Mouse (Mus musculus) lung, adult 2 months (tissue): ENCODE measurements around the gene Crhbp. TPM values are rescaled to one million over a fixed set of nuclear protein-coding genes. Genes with fewer than 3 reads are reported as not detected.

Source experiments
- DNase-seq: peaks from one replicate; pipeline ENCODE4 v3.0.0; 2022
- H3K4me1 ChIP-seq: fragments of 200-500 bp; 2 replicates; pipeline ENCODE4 v1.6.1; 2011; ENCODE audit warnings: low read length; ENCODE audit not compliant: control insufficient read depth, insufficient read depth
- H3K4me3 ChIP-seq: fragments of 200-500 bp; replicated peaks from 2 replicates; pipeline ENCODE3; 2011; ENCODE audit warnings: low read depth, mild to moderate bottlenecking, control low read depth, low read length; ENCODE audit errors: extremely low read depth
- CTCF ChIP-seq: fragments of 200-500 bp; IDR thresholded peaks from 2 replicates; pipeline ENCODE4 v1.5.1; 2011; ENCODE audit warnings: mild to moderate bottlenecking, low read length, control low read depth; ENCODE audit not compliant: insufficient read depth
- POLR2A ChIP-seq: fragments of 200-500 bp; IDR thresholded peaks from 2 replicates; pipeline ENCODE4 v1.6.1; 2011; ENCODE audit warnings: low read depth, mild to moderate bottlenecking, control low read depth, low read length, borderline replicate concordance; ENCODE audit errors: extremely low read depth
- WGBS: fragments of 180-500 bp; shearing (Covaris S2); methylation state at CpG from one replicate; pipeline ENCODE4 v1.1.7; 2018; 5-methylcytosine and 5-hydroxymethylcytosine counted together
- polyA plus RNA-seq: library from polyadenylated mRNA; depleted of rRNA; stranded (reverse); fragments of >200 nt; gene quantifications from 2 replicates; pipeline ENCODE4 v1.2.3, GENCODE M21; 2012; rRNA removed

Gene Crhbp
- polyA plus RNA-seq, 1 experiment = not detected

DNA sequence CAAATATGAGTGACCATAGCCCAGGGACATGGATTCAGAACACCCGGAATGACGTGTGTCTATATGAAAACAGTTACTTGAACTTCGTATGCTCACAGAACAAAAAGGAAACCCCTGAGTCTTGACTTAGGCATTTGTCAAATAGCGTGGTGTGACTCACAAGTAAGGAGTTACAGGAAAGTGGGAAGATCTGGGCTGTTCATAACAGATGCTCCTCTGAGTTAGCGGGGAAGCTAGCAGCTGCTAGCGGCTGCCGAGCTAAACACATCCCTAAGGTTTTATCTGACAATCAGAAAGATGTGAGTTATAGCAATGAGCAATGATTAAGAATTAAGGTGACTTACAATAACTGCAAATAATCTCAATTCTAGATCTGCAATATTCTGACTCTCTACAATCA lies 19.8 kb downstream of the Crhbp start:
- TF ChIP-seq POLR2A = no peak
- TF ChIP-seq CTCF = no peak
- Histone ChIP-seq H3K4me3 (no peak overlapping the region), H3K4me1 (no peaks in the 10 kb centered on the region)
- DNase-seq = no peak
- 62% methylated on average over 7 of the region's 7 CpGs for WGBS

GRCm38 (mm10) chr13:95419204-95419749 lies 25.4 kb downstream of the Crhbp start:
- no peaks in the 10 kb centered on the region for H3K4me1 ChIP-seq
- no peak for TF ChIP-seq POLR2A
- TF ChIP-seq CTCF = no peak
- WGBS = 24% methylated on average over 8 of the region's 8 CpGs
- H3K4me3 ChIP-seq = no peak overlapping the region
- DNase-seq = no peak

GRCm38 (mm10) chr13:95418575-95419203 lies 26.0 kb downstream of the Crhbp start:
- Histone ChIP-seq H3K4me1 (no peaks in the 10 kb centered on the region), H3K4me3 (no peak overlapping the region)
- TF ChIP-seq CTCF (no peak), POLR2A (no peak)
- DNase-seq = no peak
- 37% methylated on average over 6 of the region's 6 CpGs for WGBS

DNA sequence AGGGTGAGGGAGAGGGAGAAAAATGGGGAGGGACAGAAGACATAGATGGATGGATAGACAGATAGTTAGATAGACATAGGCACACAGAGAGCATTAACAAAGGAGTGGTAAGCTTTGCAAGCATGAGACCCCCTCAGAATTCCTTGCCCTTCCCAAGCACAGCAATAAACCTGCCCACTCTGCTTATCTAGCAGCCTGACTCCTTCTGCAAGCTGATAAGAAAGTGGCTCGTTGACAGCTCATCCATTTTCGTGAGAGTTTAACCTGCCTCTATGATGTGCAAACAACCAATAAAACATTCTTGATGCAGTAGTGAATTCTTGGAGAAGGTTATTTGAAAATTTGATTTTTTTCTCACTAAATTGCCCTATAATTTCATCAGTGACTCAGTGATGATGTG lies 32.5 kb downstream of the Crhbp start:
- Histone ChIP-seq H3K4me1 (no peaks in the 10 kb centered on the region), H3K4me3 (no peak overlapping the region)
- TF ChIP-seq POLR2A (no peak), CTCF (no peak)
- 20% methylated on average over 2 of the region's 2 CpGs for WGBS
- no peak for DNase-seq

DNA sequence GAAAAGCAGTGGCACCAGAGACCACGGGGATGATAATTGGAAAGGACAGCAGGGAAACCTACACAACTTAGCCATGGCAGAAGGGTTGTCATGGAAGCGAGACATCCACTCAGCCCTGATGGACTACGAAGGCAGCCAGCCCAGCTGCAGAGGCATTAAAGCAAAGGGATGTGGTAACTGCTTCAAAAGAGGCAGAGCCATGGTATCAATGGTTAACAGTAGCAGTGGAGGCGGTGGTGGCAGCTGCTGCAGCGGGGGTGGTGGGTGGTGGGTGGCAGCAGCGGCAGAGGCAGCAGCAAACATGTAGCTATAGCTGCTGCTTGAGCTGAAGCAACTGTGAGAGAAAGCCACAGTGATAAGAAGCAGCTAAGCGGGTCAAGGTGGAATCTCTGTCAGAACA lies 51.5 kb downstream of the Crhbp start:
- 83% methylated on average over 7 of the region's 7 CpGs for WGBS
- TF ChIP-seq CTCF = no peak
- no peak for TF ChIP-seq POLR2A

GRCm38 (mm10) chr13:95389866-95390865 lies 54.6 kb downstream of the Crhbp start:
- peak; percentile 63 for DNase-seq
- whole genome bisulfite sequencing = 30% methylated on average over 24 of the region's 24 CpGs
- Histone ChIP-seq H3K4me3 (no peak overlapping the region), H3K4me1 (no peaks in the 10 kb centered on the region)
- TF ChIP-seq POLR2A (no peak), CTCF (peak; percentile 88)

More for the DNA sequence above, 51.5 kb downstream of the Crhbp start:
- H3K4me3 ChIP-seq = no peak overlapping the region
- no peak for DNase-seq
- H3K4me1 ChIP-seq = no peaks in the 10 kb centered on the region

- TF ChIP-seq CTCF (no peak), POLR2A (no peak)
- no peak for DNase-seq
- WGBS = 83% methylated on average over 5 of the region's 5 CpGs
- Histone ChIP-seq H3K4me1 (no peaks in the 10 kb centered on the region), H3K4me3 (no peak overlapping the region)
Observed at GRCm38 (mm10) chr13:95388226-95388625, 56.5 kb downstream of the Crhbp start.

DNA sequence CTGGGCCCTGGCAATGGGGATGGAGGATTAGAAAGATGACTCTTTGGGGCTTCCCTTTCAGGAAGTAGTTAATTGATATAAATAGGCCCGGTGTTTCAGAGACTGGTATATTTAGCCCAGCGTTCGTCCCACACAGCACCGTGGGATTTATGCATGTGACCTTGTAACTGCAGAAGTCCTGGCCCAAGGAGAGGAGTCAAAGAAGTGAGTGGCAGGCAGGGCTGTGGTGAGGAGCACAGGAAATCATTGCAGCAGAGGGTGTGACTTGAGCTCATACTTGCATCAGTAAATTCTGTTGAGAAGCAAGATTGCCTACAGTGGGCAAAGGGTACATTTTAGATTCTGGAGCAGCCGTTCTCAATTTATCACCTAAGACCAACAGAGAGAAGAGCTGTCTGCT lies 62.3 kb downstream of the Crhbp start:
- DNase-seq = no peak
- Histone ChIP-seq H3K4me3 (no peak overlapping the region), H3K4me1 (no peaks in the 10 kb centered on the region)
- TF ChIP-seq CTCF (no peak), POLR2A (no peak)
- 42% methylated on average over 5 of the region's 5 CpGs for WGBS

Other genes starting within 250 kb of the Crhbp start
- gene Pde8b, start 194.6 kb downstream of the Crhbp start, polyA plus RNA-seq = 38.8 and 52.6 TPM in 2 replicates
- 23.4 and 26.1 TPM in 2 replicates for gene Zbed3, start 121.3 kb downstream of the Crhbp start, polyA plus RNA-seq
- 18.2 TPM in 2 replicates for gene Aggf1, start 69.6 kb downstream of the Crhbp start, polyA plus RNA-seq
- 0.49 TPM in 1 of 2 replicates, not detected in the other for gene S100z, start 33.8 kb upstream of the Crhbp start, polyA plus RNA-seq
- gene F2rl1, start 80.3 kb upstream of the Crhbp start, polyA plus RNA-seq = 10.7 and 12.4 TPM in 2 replicates
- gene F2r, start 173.6 kb upstream of the Crhbp start, polyA plus RNA-seq = 116 TPM in 2 replicates